Mouse (Mus musculus) ES-E14 (cell line): ENCODE measurements at regions not wholly inside any gene's neighbourhood (a gene's known extent, or its start where the extent isn't known, plus 50 kb on each side); places are given as distances from the start of the nearest gene placed in this dataset.

ENCODE experiments used
- CHD2 ChIP-seq: IDR thresholded peaks from 2 replicates; pipeline ENCODE4 v1.6.1; 2014; ENCODE audit warnings: mild to moderate bottlenecking, low read depth, low read length, inconsistent platforms
- MAFK ChIP-seq: IDR thresholded peaks from 2 replicates; pipeline ENCODE4 v1.6.1; 2014; ENCODE audit warnings: mild to moderate bottlenecking, low read depth, low read length, inconsistent platforms; ENCODE audit not compliant: insufficient read depth
- ZC3H11A ChIP-seq: IDR thresholded peaks from 2 replicates; pipeline ENCODE4 v1.6.1; 2012; ENCODE audit warnings: low read depth, mild to moderate bottlenecking, inconsistent platforms, low read length, borderline replicate concordance
- ZNF384 ChIP-seq: IDR thresholded peaks from 2 replicates; pipeline ENCODE4 v1.6.1; 2012; ENCODE audit warnings: low read depth, low read length, inconsistent platforms

DNA sequence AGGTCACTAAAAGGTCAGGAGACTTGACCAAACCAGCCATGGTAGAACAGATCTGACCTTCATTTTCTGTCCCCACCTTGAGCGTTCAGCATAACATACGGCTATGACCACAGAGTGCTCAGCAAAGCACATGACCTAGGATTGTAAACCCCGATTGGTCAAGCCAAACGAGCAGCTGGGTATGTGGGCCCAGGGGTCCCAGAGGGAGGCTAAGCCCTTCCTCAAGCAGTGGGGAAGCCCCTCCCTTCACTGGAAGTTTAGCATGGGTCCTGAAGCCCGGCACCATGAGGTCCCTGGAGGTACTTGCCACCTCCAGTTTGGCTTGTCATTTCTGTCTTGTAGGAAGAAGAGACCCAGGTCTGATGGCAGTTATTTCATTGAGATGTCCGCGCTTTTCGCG lies 149.8 kb downstream of the Cct6b start:
- TF ChIP-seq MAFK (no peak), ZNF384 (no peak), ZC3H11A (no peak), CHD2 (no peak)
